Comparison of ENCODE assay signal across 18 mouse cellular contexts in the genomic region with DNA sequence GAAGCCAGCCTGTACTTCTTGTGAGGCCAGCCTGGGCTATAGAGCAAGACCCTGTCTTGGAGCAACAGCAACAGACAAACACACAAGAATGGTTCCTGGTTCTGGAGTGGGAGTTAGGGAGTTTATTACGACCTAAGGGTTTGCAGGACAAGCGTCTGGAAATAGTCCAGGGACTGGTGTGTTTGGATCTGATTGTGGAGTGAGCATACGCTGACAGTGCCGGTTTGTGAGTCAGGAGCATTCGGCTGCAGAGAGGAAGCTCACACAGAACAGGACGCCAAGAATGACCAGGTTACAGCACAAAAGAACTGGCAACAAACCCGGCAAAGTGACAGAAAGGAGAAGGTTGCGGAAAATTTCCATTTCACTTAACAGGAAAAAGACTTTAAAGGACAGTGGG. TPM values are rescaled to one million over a fixed set of nuclear protein-coding genes. Genes with fewer than 3 reads are reported as not detected.
DNase-seq lines count a peak whose midpoint lies in the region; ATAC-seq and TF ChIP-seq lines count a peak whose summit lies in the region.
"Had no signal": no experiment of that assay in that cellular context is flagged by ENCODE, and none has a peak within 500 bp of the region (broad histone marks: within the 10 kb centered on the region; RNA-seq: fewer than 3 reads in every experiment).

No protein-coding gene starts in this region.

- DNase-seq in brain, adult 2 months (ENCODE audit: low read depth, low spot score), result peak; percentile 95
- DNase-seq in cerebellum, adult 11-12 months, result peak; percentile 86
- DNase-seq in cerebellum, adult 9-10 months, result peak; percentile 87
- peak; percentile 68 to 78 for DNase-seq in cerebellum, postnatal 25 days
- DNase-seq in lung, adult 2 months, result no peak
- no peak for DNase-seq in limb, embryonic 10.5 days (ENCODE audit: low spot score)
- DNase-seq: adrenal gland, postnatal 10 days; gastrocnemius, postnatal 10 days; kidney, adult 11 months; kidney, adult 9 months had no signal

- no peaks in the 10 kb centered on the region for H3K4me1 ChIP-seq in lung, adult 2 months (ENCODE audit: control insufficient read depth, insufficient read depth, low read length)
- no peaks in the 10 kb centered on the region for H3K4me1 ChIP-seq in limb, embryonic 10.5 days
- H3K4me1 ChIP-seq in hindbrain, embryonic 12.5 days, result no peaks in the 10 kb centered on the region
- H3K4me1 ChIP-seq: embryonic facial prominence, embryonic 13.5 days; forebrain, embryonic 12.5 days; heart, embryonic 12.5 days; hindbrain, embryonic 10.5 days had no signal

- H3K9me3 ChIP-seq in limb, embryonic 10.5 days (replicated peaks), result no peaks in the 10 kb centered on the region
- no peaks in the 10 kb centered on the region for H3K9me3 ChIP-seq in hindbrain, embryonic 12.5 days (replicated peaks)
- H3K9me3 ChIP-seq: embryonic facial prominence, embryonic 13.5 days; forebrain, embryonic 12.5 days; G1E; heart, embryonic 12.5 days; hindbrain, embryonic 10.5 days had no signal

- H3K36me3 ChIP-seq in limb, embryonic 10.5 days, result peaks cover 62% of the 10 kb centered on the region
- peaks cover 33% of the 10 kb centered on the region for H3K36me3 ChIP-seq in hindbrain, embryonic 12.5 days

- H3K27me3 ChIP-seq in limb, embryonic 10.5 days (ENCODE audit: low read depth, poor library complexity, severe bottlenecking), result no peaks in the 10 kb centered on the region
- no peaks in the 10 kb centered on the region for H3K27me3 ChIP-seq in hindbrain, embryonic 12.5 days
- H3K27me3 ChIP-seq: embryonic facial prominence, embryonic 13.5 days; forebrain, embryonic 12.5 days; heart, embryonic 12.5 days had no signal

- ATAC-seq in hindbrain, embryonic 12.5 days (ENCODE audit: low FRiP score), result no peak
- ATAC-seq: forebrain, embryonic 16.5 days; hindbrain, embryonic 16.5 days had no signal

- TF ChIP-seq CTCF in lung, adult 2 months (IDR thresholded peaks at IDR 0.05; ENCODE audit: insufficient read depth, low read length), result no peak

- H3K9ac ChIP-seq in hindbrain, embryonic 12.5 days, result no peak overlapping the region
- H3K9ac ChIP-seq: embryonic facial prominence, embryonic 13.5 days; forebrain, embryonic 12.5 days; heart, embryonic 12.5 days had no signal

- 84% methylated on average over 8 of the region's 8 CpGs for WGBS in lung, adult 2 months
- 89% methylated on average over 8 of the region's 8 CpGs for WGBS in limb, embryonic 10.5 days
- WGBS in hindbrain, embryonic 12.5 days, result 89% methylated on average over 8 of the region's 8 CpGs

- H3K4me2 ChIP-seq in hindbrain, embryonic 12.5 days (replicated peaks), result no peak overlapping the region
- H3K4me2 ChIP-seq: embryonic facial prominence, embryonic 13.5 days; forebrain, embryonic 12.5 days; heart, embryonic 12.5 days had no signal

- no peak for TF ChIP-seq POLR2A in lung, adult 2 months (IDR thresholded peaks at IDR 0.05; ENCODE audit: borderline replicate concordance, extremely low read depth, low read depth, low read length)

- no peak overlapping the region for H3K4me3 ChIP-seq in lung, adult 2 months (replicated peaks; ENCODE audit: extremely low read depth, low read depth, low read length)
- H3K4me3 ChIP-seq in limb, embryonic 10.5 days, result no peak overlapping the region
- no peak overlapping the region for H3K4me3 ChIP-seq in hindbrain, embryonic 12.5 days
- H3K4me3 ChIP-seq: embryonic facial prominence, embryonic 13.5 days; forebrain, embryonic 12.5 days; heart, embryonic 12.5 days; hindbrain, embryonic 10.5 days had no signal

- no peak overlapping the region for H3K27ac ChIP-seq in limb, embryonic 10.5 days
- H3K27ac ChIP-seq in hindbrain, embryonic 12.5 days, result no peak overlapping the region
- H3K27ac ChIP-seq: embryonic facial prominence, embryonic 13.5 days; forebrain, embryonic 12.5 days; hindbrain, embryonic 10.5 days had no signal

RNA-seq across cellular contexts. Expression of gene Ercc8, which starts 12.0 kb away (rescaled TPM):
- polyA plus RNA-seq in lung, adult 2 months (2012; rRNA removed), result 5.6 and 8.6 TPM in 2 replicates
- polyA plus RNA-seq in limb, embryonic 10.5 days (2016; fragmentation: Nextera tagmentation; extraction: Ambion mirVana), result 27.3 and 29.6 TPM in 2 replicates
- 21.0 and 21.5 TPM in 2 replicates for polyA plus RNA-seq in hindbrain, embryonic 12.5 days (2016; fragmentation: Nextera tagmentation; extraction: Ambion mirVana)

RNA-seq across cellular contexts. Expression of gene Ndufaf2, which starts 12.1 kb away (rescaled TPM):
- 3.6 and 7.1 TPM in 2 replicates for polyA plus RNA-seq in lung, adult 2 months (2012; rRNA removed)
- 89.8 and 111 TPM in 2 replicates for polyA plus RNA-seq in limb, embryonic 10.5 days (2016; fragmentation: Nextera tagmentation; extraction: Ambion mirVana)
- polyA plus RNA-seq in hindbrain, embryonic 12.5 days (2016; fragmentation: Nextera tagmentation; extraction: Ambion mirVana), result 69.3 and 75.7 TPM in 2 replicates

RNA-seq across cellular contexts. Expression of gene Elovl7, which starts 43.7 kb away (rescaled TPM):
- 1.1 and 4.8 TPM in 2 replicates for polyA plus RNA-seq in lung, adult 2 months (2012; rRNA removed)
- 0.90 and 0.95 TPM in 2 replicates for polyA plus RNA-seq in limb, embryonic 10.5 days (2016; fragmentation: Nextera tagmentation; extraction: Ambion mirVana)
- 1.5 and 1.6 TPM in 2 replicates for polyA plus RNA-seq in hindbrain, embryonic 12.5 days (2016; fragmentation: Nextera tagmentation; extraction: Ambion mirVana)
- polyA plus RNA-seq: G1E had no signal

Comparison
In these comparisons a context has a peak if more than half of its experiments do, and no peak if none do; other contexts are left out.
1. DNase-seq: peak in brain, adult 2 months (single experiment), cerebellum, adult 11-12 months (single experiment), cerebellum, adult 9-10 months (single experiment) and cerebellum, postnatal 25 days (2 of 2); none in lung, adult 2 months (single experiment) and limb, embryonic 10.5 days (single experiment).